Mouse (Mus musculus) erythroblast, adult 5-6 weeks (primary cell): ENCODE data around the gene Kif11. TPM values are rescaled to one million over a fixed set of nuclear protein-coding genes. Genes with fewer than 3 reads are reported as not detected.

ENCODE experiments used
- ATAC-seq: replicated peaks from 2 replicates; pipeline ENCODE4 v1.8.0; 2016; ENCODE audit warnings: moderate number of reproducible peaks, mild to moderate bottlenecking, moderate TSS enrichment, inconsistent platforms; ENCODE audit not compliant: poor library complexity, low FRiP score, severe bottlenecking
- total RNA-seq, 2 experiments: library from RNA; stranded (forward) in 1 of 2; stranded (reverse) in 1 of 2; fragments of 150-400 nt in 1 of 2; fragments of 200-764, 138-1000 nt in 1 of 2; gene quantifications; 2 replicates each; pipeline versions ENCODE4 v1.2.3 to v1.2.4; 2015 to 2017; ENCODE audit warnings: low replicate concordance in 2 of 2

Kif11 gene
- total RNA-seq, 2 experiments from 2014 or later, result 65.3 to 103 TPM

DNA sequence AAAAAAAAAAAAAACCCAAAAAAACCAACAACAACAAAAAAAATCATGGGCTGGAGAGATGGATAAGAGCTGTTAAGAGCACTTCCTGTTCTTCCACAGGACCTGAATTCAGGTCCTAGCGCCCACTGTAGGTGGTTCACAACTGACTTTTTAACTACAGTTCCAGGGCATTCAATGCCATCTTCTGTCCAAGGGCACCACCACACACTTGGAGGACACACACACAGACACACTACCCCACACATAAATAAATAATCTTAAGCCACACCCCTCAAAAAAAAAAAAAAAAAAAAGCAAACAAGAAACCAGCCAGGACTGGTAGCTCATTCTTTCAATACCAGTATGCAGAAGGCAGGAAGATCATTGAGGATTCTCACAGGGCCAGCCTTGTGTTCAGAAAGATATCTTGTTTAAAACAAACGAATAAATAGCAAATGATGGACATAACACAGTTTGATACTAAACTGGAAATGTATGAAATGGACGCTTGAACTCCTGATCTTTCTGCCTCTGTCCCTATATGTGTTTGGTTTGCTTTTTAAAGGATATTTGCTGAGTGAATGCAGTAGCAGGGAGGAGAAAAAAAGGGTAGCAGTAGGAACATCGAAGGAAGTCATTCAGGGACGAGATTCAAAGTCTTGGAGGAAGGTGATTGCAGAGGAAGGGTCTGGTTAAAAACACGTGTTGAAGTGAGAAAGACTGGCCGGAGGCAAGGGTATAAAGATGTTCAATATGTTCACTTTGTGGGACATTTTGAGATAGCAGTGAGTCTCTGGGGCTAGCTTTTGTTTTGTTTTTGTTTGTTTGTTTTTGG, 1.1 kb upstream of the Kif11 start:
- ATAC-seq, result peak; percentile 50

DNA sequence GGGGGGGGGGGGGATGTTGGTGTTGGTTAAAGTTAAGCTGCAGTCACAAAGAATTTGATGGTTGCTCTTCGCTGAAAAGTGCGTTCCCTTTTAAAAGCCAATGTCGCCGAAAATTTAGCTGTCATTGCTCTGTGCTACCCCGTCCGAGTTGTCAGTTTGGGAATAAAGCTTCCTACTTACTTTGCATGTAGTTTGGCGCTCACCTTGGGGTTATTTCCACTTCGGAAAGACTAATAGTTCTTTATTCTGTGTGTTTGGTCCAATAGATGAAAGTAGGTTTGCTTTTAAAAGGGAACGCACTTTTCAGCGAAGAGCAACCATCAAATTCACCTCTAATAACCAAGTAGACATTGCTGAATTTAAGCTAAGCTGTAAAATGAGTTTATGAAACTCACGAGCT, 638 bp downstream of the Kif11 start:
- no peak for ATAC-seq

DNA sequence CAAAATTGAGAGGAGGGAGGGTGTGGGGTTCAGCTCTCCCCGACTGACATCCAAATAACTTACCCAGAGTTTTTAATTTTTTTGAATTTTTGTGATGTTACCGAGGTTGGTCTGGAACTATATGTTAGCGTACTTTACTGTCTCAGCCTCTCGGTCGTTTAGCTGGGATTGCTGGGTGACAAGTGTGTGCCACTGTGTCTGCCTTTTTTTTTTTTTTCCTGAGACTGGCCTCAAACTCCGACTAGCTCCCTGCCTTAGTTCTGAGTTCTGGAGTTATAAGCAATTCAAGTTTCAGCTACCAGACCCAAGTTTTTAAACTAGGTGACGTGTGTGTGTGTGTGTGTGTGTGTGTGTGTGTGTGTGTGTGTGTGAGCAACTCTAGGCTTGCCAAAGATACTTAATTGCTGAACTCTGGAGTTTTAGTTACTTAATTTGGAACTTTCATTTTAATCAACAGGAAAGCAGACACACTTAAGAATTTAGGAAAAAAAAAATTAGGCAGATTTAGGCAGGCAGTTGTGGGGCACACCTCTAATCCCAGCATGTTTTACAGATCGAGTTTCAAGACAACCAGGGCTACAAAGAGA, 1.3 kb downstream of the Kif11 start:
- ATAC-seq, result peak; percentile 17; the same call in 1 of the 2 replicates

DNA sequence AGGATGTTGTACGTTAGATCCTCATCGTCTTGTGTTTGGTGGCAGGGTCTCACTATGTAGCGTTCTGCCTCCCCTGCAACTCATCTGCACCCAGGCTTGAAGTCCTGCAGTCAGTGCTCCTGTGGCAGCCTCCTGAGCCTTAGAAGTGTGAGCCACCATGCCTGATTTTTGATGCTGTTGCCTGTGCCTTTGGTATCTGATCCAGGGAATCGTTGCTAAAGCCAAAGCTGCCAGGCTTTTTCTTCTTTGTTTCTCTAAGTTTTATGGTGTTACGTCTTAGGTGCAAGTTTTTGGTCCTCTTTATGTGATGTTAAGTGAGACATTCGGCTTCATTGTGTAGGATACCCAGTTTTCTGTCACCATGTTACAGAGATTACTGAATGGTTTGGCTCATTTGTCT, 2.6 kb downstream of the Kif11 start:
- ATAC-seq, result no peak

DNA sequence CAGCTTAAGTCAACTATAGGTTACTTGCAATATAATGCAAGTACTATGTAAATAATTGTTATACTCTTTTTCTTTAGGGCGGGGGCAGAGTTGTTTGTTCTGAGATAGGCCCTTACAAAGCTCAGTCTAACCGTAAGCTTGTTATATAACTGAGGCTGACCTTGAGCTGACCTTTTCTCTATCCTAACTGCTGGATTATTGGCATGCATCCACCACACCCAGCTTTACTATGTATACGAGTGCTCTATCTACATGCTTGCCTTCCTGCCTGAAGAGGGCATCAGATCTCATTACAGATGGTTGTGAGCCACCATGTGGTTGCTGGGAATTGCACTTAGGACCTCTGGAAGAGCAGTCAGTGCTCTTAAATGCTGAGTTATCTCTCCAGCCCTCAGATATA, 9.9 kb downstream of the Kif11 start:
- ATAC-seq, result no peak

DNA sequence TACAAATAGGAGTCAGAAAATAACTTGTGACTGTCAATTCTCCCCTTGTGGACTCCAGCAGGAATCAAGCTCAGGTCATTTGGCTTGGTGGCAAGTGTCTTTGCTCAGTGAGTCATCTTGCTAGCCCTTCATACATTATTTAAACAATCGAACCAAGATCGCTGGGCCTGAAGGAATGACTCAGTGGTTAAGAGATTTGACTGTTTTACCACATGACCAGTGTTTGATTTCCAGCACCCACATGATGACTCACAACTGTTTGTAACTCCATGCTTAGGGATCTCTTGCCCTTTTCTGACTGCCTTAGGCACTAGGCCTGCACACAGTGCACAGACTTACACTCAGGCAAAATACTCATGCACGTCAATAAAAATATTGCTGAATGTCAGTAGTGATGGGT, 15.7 kb downstream of the Kif11 start:
- no peak for ATAC-seq

DNA sequence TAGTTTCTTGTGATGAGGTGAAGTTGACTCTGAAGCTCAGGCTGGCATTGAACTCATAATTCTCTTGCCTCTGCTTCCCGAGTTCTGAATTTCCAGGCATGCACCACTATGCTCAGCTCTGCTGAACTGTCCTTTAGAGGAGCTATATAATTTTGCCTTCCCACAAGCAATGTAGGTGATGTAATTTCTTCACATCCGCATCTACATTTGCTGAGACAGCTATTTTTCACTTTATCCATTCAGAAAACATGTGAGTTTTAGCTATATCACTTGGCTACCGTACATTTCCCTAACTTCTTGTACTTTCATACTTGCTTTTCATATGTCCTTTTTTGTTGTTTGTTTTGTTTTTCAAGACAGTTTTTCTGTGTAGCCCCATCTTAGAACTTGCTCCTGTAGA, 20.1 kb downstream of the Kif11 start:
- no peak for ATAC-seq

DNA sequence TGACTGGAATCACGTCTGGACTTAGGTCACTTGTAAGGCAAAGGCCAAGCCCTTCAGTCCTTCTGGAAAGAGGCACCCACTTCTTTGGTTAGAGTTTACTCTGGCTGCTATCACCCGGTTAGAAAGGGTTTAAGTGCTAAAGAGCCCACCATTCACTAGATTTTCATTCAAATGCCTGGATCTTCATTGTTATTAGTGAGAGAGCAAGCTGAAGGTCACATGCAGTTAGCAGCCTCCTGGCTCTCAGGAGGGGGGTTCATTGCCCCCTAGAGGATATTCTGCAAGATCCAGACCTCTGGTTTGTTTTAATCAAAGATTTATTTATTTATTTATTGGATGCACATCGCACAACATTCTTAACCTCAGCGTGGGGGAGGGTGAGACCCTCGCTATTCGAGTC, 24.7 kb downstream of the Kif11 start:
- no peak for ATAC-seq

DNA sequence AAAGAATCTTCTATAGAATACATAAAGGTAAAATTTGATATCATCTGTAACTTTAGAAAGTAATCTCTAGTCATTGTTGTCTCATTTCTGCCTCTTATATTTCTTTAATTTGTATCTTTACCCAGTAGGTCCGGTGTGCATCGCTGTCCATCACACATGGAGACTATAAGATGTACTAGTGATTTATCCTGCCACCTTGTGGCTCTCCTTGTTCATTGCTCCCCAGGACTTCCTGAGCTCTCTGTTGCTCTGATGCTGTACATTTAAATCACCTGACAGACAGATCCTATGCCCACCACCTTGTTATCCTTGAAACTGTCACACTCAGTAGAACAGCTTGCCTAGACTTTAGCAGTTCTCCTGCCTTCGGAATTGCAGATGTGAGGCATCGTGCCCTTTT, 42.1 kb downstream of the Kif11 start:
- 0 out of 2 replicates have a peak, but pooled peaks have one; percentile 63 for ATAC-seq

DNA sequence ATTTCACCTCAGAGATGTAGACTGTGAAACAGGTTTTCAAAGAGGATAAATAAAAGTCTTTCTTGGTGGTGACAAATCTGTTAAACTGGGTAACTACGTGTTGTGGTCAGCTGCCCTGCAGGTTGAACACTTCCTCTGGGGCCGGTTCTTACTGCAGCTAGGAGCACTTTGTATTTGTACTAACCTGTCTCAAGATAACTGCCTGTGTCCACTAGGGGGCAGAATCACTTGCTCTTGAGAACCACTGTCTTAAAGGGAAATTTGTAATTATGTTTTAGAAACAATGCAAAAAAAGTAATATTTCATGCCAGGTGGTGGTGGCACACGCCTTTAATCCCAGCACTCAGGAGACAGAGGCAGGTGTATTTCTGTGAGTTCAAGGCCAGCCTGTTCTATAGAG, 43.4 kb downstream of the Kif11 start:
- ATAC-seq, result no peak

DNA sequence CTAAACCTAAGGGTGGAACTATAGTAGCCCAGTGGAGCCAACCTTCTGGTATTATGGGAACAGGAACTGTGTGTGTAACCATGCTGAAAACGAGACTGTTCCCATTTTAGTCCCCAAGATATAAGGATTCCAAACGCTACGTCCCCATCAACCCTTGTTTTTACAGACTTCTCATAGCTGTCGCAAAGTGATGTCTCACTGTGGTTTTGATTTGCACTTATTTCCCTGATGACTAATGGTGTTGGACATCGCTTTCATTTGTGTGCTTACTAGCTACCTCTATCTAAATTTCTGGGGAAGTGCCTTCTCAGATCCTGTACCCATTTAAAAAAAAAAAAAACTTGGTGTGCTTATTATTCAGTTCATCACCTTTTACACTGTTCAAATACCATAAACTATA, 52.4 kb downstream of the Kif11 start:
- ATAC-seq, result no peak

DNA sequence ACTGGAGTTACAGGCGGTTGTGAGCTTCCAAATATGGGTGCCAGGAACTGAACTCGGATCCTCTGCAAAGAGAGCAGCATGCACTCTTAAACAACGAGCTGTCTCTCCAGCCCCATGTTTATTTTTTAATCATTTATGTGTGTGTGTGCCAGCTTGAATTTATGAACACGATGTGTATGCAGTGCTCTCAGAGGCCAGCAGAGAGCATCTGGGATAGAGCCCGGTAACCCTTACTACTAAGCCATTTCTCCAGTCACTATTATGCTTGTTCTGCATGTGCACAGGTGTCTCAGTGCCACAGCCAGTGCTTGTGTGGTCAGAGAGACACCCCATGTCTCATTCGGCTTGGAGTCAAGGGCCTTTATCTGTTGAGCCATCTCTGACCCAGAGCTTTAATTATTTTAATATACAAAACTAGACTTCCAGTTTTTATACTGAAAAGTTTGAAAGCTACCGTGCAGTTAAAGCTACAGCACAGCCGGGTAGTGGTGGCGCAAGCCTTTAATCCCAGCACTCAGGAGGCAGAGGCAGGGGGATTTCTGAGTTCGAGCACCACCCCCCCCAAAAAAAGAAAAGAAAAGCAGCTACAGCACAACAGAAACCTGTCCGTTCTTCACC, 55.0 kb downstream of the Kif11 start:
- ATAC-seq, result no peak

DNA sequence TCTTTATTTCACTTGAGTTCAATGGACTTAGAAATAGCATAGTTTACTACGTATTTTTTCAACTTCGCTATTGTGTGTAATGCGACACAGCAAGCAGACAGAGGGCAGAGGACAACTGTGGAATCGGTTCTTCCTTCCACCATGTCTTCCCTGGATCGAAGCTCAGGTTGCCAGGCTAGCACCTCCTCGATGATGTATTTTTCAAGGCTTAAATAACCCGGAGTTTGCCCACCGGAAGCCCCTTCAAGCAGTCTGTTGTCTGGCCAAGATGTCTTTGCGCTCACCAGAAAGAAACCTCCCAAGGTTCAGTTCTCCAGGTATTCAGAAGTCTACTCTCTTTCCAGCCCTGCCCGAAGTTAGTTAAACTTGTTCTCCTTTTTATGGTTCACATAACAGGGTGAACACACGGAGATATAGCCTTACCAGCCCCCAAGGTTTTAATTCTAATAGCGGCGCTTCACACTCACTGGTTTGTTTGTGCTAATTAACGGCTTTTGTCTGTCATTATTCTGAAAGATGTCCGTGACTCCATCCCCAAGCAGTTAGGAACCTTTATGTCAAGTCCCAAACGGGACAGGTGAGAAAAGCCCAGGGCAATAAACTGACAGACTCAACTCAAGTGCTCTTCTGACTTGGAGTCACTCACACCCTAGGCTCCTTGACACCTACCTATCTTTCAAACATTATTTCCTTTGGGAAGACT, 56.8 kb downstream of the Kif11 start:
- no peak for ATAC-seq

DNA sequence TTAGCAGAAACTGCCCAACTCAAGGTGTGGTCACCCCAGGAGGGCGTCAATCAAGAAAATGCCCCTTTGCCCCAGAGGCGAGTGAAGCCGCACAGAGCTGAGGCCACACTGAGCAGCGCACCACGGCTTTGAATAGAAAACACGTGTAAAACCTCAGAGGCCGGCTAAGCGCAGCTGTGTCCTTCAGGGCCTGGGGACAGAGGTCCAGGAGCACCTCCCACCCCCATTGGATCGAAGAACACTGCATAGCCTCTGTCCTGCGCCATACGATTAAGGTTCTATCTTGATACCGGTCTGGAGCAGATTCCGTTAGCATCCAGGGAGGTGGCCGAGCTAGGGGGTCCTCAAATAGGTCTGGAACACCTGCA, 57.7 kb downstream of the Kif11 start:
- ATAC-seq, result no peak

DNA sequence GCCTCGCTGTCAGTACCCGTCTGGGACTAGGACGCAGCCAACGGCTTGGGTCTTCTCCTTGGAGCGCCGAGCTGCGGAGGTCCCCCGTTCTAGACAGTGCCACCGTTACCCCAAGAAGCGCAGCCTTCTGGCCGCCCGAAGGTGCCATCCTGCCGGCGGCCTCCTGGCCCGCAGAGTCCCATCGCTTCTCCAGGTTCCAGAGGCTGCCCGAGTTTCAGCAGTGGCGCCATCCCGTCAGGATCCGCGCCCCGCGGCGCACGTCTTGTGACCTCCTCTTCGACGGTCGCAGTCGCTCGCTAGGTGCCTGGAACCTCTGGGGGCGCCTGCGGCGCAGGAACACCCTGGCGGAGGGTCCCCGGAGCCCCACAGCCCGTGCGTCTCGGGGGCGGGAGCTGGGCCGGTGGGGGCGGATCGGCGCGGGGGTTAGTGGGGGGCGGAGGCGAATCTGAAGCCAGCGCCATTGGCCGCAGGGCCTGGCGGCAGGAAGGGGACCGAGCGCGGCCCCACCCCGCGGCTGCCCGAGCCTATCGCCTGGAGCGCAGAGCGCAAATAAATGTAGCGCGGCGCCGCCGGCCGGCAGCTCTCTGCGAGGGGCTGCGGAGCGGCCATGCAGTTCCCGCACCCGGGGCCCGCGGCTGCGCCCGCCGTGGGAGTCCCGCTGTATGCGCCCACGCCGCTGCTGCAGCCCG, 58.2 kb downstream of the Kif11 start, which contains the start of gene Hhex:
Hhex (plus strand) TSS at position 548 of the 689 bp plus-strand sequence.
- ATAC-seq, result no peak

DNA sequence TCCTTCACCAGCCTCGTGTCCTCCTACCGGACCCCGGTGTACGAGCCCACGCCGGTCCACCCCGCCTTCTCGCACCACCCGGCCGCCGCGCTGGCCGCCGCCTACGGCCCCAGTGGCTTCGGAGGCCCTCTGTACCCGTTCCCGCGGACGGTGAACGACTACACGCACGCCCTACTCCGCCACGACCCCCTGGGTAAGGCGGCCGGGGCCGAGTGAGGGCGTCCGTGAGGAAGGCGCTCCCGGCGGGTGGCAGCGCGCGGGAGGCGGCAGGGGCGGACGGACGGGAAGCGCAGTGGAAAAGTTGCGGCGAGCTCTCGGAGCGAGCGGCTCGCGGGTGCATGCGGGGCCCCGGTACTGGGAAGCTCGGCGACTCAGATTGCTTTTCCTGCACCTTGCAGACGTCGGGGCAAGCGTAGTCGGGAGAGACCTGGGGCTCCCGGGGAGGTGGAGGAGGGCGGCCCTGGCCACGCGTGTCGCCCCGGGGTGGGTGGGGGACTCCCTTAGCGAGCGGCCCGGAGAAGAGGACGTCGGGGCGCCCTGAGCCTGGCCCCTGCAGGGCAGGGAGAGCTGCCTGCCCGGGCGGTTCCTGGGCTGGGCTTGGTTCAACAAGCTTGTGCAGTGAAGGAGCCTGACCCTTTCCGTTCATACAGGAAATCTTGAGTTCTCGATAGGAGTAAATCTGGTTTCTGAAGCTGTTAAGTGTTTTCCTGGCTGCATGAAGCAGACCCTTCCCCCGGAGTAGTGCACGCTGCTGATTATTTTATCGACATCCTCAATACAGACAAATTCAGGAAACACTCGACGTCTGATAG, 59.0 kb downstream of the Kif11 start:
- no peak for ATAC-seq

DNA sequence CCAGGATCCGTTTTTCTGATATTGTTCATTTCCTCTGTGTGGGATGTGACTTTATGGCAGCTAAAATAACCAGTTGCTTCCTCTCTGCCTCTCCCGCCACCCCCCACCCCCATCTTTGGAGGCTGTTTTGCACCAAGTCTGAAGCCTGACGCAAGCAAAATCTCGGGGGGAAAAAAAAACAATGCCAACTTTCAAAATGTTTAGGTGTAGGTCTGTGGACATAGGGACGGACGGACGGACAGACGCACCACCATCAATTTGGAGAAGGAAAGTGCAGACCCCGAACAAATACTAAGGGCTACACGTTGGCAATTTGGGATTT, 59.6 kb downstream of the Kif11 start:
- no peak for ATAC-seq

DNA sequence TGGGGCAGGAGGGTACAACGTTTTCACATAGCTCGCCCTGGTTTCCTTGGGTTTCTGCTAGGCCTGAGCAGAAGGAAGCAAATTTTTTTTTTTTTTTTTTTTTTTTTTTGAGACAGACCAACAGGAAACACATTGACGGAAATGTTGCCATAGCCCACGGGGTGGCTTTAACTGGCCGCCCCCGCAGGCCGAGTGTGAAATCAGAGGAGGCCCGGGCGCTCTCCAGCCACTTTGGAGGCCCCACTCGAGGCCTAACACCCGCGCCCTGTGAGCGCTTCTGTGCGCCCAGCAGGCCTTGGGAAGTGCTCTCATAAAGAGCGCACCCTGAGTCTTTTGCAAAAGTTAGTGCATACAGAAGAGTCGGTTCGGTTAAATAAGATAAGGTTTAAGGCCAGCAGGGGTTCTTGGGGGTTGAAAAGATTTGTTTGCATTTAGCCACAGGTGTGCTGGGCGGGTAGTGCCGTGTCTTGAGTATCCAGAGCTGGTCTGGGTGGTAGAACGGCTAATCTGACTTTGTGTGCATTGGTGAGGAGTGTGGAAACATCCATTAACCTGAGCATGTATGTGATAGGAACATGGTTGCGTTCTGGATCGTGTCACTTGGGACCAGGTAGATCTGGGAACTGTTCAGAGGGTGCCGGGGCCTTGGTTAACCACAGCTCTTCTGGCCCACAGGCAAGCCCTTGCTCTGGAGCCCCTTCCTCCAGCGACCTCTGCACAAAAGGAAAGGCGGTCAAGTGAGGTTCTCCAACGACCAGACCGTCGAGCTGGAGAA, 60.5 kb downstream of the Kif11 start:
- no peak for ATAC-seq

DNA sequence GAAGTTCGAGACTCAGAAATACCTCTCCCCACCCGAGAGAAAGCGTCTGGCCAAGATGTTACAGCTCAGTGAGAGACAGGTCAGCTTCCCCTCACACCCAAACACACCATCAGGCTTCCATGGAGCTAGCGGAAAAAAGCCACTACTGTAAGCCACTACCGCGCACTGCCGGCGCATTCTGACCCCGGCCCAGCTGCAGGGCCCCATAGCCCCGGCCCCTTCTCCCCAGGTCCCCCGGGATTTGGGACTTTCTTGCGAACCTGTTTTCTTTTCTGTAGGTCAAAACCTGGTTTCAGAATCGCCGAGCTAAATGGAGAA, 61.0 kb downstream of the Kif11 start:
- no peak for ATAC-seq
